Mouse (Mus musculus): ENCODE measurements around the gene Hcn1. TPM values are rescaled to one million over a fixed set of nuclear protein-coding genes. Genes with fewer than 3 reads are reported as not detected.
A peak's percentile ranks its signal among the peaks of the same experiment; 100 is the strongest.

The Hcn1 gene
- polyA plus RNA-seq, 1 experiment from 2014 or later = 0.22 TPM

- H3K9me3 ChIP-seq = no peaks in the 10 kb centered on the region
- 47% methylated on average over 2 of the region's 2 CpGs for WGBS
- no peak for ATAC-seq (ENCODE audit: borderline replicate concordance, extremely low read depth, low FRiP score, low TSS enrichment)
- H3K36me3 ChIP-seq = no peaks in the 10 kb centered on the region
- H3K27ac ChIP-seq = no peak overlapping the region
- H3K4me2 ChIP-seq = no peak overlapping the region
- H3K9ac ChIP-seq = no peak overlapping the region
- H3K4me3 ChIP-seq = no peak overlapping the region
- H3K27me3 ChIP-seq = no peaks in the 10 kb centered on the region
- no peaks in the 10 kb centered on the region for H3K4me1 ChIP-seq
Observed at GRCm38 (mm10) chr13:117898052-117898451, 295.9 kb downstream of the Hcn1 start.

- Histone ChIP-seq H3K9ac (no peak overlapping the region), H3K4me1 (no peaks in the 10 kb centered on the region), H3K4me2 (no peak overlapping the region), H3K9me3 (no peaks in the 10 kb centered on the region), H3K4me3 (no peak overlapping the region), H3K36me3 (no peaks in the 10 kb centered on the region), H3K27me3 (no peaks in the 10 kb centered on the region), H3K27ac (no peak overlapping the region)
- 74% methylated on average over 3 of the region's 3 CpGs for WGBS
- ATAC-seq (ENCODE audit: borderline replicate concordance, extremely low read depth, low FRiP score, low TSS enrichment) = no peak
Observed at GRCm38 (mm10) chr13:117907801-117908200, 305.7 kb downstream of the Hcn1 start.

GRCm38 (mm10) chr13:117929734-117930133, 327.6 kb downstream of the Hcn1 start:
- Histone ChIP-seq H3K27me3 (no peaks in the 10 kb centered on the region), H3K9me3 (no peaks in the 10 kb centered on the region), H3K4me1 (no peaks in the 10 kb centered on the region), H3K4me3 (no peak overlapping the region), H3K27ac (no peak overlapping the region), H3K4me2 (no peak overlapping the region), H3K9ac (no peak overlapping the region), H3K36me3 (no peaks in the 10 kb centered on the region)
- 57% methylated on average over 4 of the region's 4 CpGs for WGBS
- no peak for ATAC-seq (ENCODE audit: borderline replicate concordance, extremely low read depth, low FRiP score, low TSS enrichment)

- WGBS = 53% methylated on average over 2 of the region's 2 CpGs
- Histone ChIP-seq H3K27ac (no peak overlapping the region), H3K4me3 (no peak overlapping the region), H3K36me3 (no peaks in the 10 kb centered on the region), H3K4me1 (no peaks in the 10 kb centered on the region), H3K27me3 (no peaks in the 10 kb centered on the region), H3K4me2 (no peak overlapping the region), H3K9me3 (no peaks in the 10 kb centered on the region), H3K9ac (no peak overlapping the region)
- ATAC-seq (ENCODE audit: borderline replicate concordance, extremely low read depth, low FRiP score, low TSS enrichment) = no peak
Observed at GRCm38 (mm10) chr13:117931746-117932145, 329.6 kb downstream of the Hcn1 start.

- no peak for ATAC-seq (ENCODE audit: borderline replicate concordance, extremely low read depth, low FRiP score, low TSS enrichment)
- Histone ChIP-seq H3K27ac (no peak overlapping the region), H3K4me3 (no peak overlapping the region), H3K9me3 (no peaks in the 10 kb centered on the region), H3K36me3 (no peaks in the 10 kb centered on the region), H3K27me3 (no peaks in the 10 kb centered on the region), H3K9ac (no peak overlapping the region), H3K4me1 (no peaks in the 10 kb centered on the region), H3K4me2 (no peak overlapping the region)
- 88% methylated on average over 1 of the region's 1 CpGs for WGBS
Observed at GRCm38 (mm10) chr13:117938761-117939160, 336.6 kb downstream of the Hcn1 start.

GRCm38 (mm10) chr13:117940536-117941280, 338.6 kb downstream of the Hcn1 start:
- Histone ChIP-seq H3K4me1 (no peaks in the 10 kb centered on the region), H3K4me2 (no peak overlapping the region), H3K27ac (no peak overlapping the region), H3K36me3 (no peaks in the 10 kb centered on the region), H3K4me3 (no peak overlapping the region), H3K27me3 (no peaks in the 10 kb centered on the region), H3K9ac (no peak overlapping the region), H3K9me3 (no peaks in the 10 kb centered on the region)
- ATAC-seq (ENCODE audit: borderline replicate concordance, extremely low read depth, low FRiP score, low TSS enrichment) = no peak
- 92% methylated on average over 8 of the region's 8 CpGs for WGBS

GRCm38 (mm10) chr13:117946843-117947242, 344.7 kb downstream of the Hcn1 start:
- Histone ChIP-seq H3K4me2 (no peak overlapping the region), H3K27me3 (no peaks in the 10 kb centered on the region), H3K9ac (no peak overlapping the region), H3K9me3 (no peaks in the 10 kb centered on the region), H3K27ac (no peak overlapping the region), H3K36me3 (no peaks in the 10 kb centered on the region), H3K4me3 (no peak overlapping the region), H3K4me1 (no peaks in the 10 kb centered on the region)
- WGBS = 56% methylated on average over 3 of the region's 3 CpGs
- ATAC-seq (ENCODE audit: borderline replicate concordance, extremely low read depth, low FRiP score, low TSS enrichment) = peak; percentile 14; the same call in 1 of the 2 replicates

GRCm38 (mm10) chr13:117947704-117948376, 345.7 kb downstream of the Hcn1 start:
- no peaks in the 10 kb centered on the region for H3K9me3 ChIP-seq
- 49% methylated on average over 1 of the region's 1 CpGs for whole genome bisulfite sequencing
- H3K4me3 ChIP-seq = no peak overlapping the region
- H3K27ac ChIP-seq = no peak overlapping the region
- no peak for ATAC-seq (ENCODE audit: borderline replicate concordance, extremely low read depth, low FRiP score, low TSS enrichment)
- no peaks in the 10 kb centered on the region for H3K36me3 ChIP-seq
- no peak overlapping the region for H3K9ac ChIP-seq
- H3K27me3 ChIP-seq = no peaks in the 10 kb centered on the region
- no peak overlapping the region for H3K4me2 ChIP-seq
- no peaks in the 10 kb centered on the region for H3K4me1 ChIP-seq

- Histone ChIP-seq H3K9me3 (no peaks in the 10 kb centered on the region), H3K4me2 (peak overlapping the region; percentile 28), H3K27ac (no peak overlapping the region), H3K27me3 (no peaks in the 10 kb centered on the region), H3K4me1 (no peaks in the 10 kb centered on the region), H3K9ac (no peak overlapping the region), H3K36me3 (no peaks in the 10 kb centered on the region), H3K4me3 (0 out of 2 replicates have a peak overlapping the region, but pooled peaks have one; percentile 7)
- ATAC-seq (ENCODE audit: borderline replicate concordance, extremely low read depth, low FRiP score, low TSS enrichment) = peak; percentile 78; the same call in 1 of the 2 replicates
- 15% methylated on average over 18 of the region's 18 CpGs for WGBS
Observed at GRCm38 (mm10) chr13:117958496-117959421, 356.6 kb downstream of the Hcn1 start.

GRCm38 (mm10) chr13:117964620-117965019, 362.5 kb downstream of the Hcn1 start:
- H3K4me2 ChIP-seq = no peak overlapping the region
- no peaks in the 10 kb centered on the region for H3K9me3 ChIP-seq
- no peak overlapping the region for H3K9ac ChIP-seq
- no peak overlapping the region for H3K4me3 ChIP-seq
- H3K4me1 ChIP-seq = no peaks in the 10 kb centered on the region
- no peak for ATAC-seq (ENCODE audit: borderline replicate concordance, extremely low read depth, low FRiP score, low TSS enrichment)
- H3K36me3 ChIP-seq = no peaks in the 10 kb centered on the region
- no peaks in the 10 kb centered on the region for H3K27me3 ChIP-seq
- H3K27ac ChIP-seq = no peak overlapping the region

- no peaks in the 10 kb centered on the region for H3K27me3 ChIP-seq
- no peak for ATAC-seq (ENCODE audit: borderline replicate concordance, extremely low read depth, low FRiP score, low TSS enrichment)
- H3K9ac ChIP-seq = no peak overlapping the region
- H3K36me3 ChIP-seq = no peaks in the 10 kb centered on the region
- no peaks in the 10 kb centered on the region for H3K9me3 ChIP-seq
- 70% methylated on average over 7 of the region's 7 CpGs for WGBS
- H3K4me3 ChIP-seq = no peak overlapping the region
- no peaks in the 10 kb centered on the region for H3K4me1 ChIP-seq
- H3K4me2 ChIP-seq = no peak overlapping the region
- H3K27ac ChIP-seq = no peak overlapping the region
Observed at GRCm38 (mm10) chr13:117975382-117975781, 373.3 kb downstream of the Hcn1 start.

Data from lung, embryonic 15.5 days (tissue).